Mouse (Mus musculus) kidney, adult 2 months (tissue): ENCODE data around the gene Wbp1. TPM values are rescaled to one million over a fixed set of nuclear protein-coding genes. Genes with fewer than 3 reads are reported as not detected.

Source experiments
- DNase-seq: peaks from one replicate; pipeline ENCODE4 v3.0.0; 2021
- H3K27ac ChIP-seq: fragments of 200-500 bp; 2 replicates; pipeline ENCODE4 v1.5.1; 2012; ENCODE audit warnings: low read depth, low read length, control low read depth, inconsistent platforms; ENCODE audit not compliant: insufficient read depth
- H3K27me3 ChIP-seq: fragments of 200-500 bp; replicated peaks from 2 replicates; pipeline ENCODE4 v1.6.1; 2012; ENCODE audit warnings: mild to moderate bottlenecking, moderate library complexity, low read length, inconsistent platforms; ENCODE audit not compliant: control insufficient read depth, insufficient read depth
- H3K36me3 ChIP-seq: fragments of 200-500 bp; 2 replicates; pipeline ENCODE4 v1.6.1; 2012; ENCODE audit warnings: mild to moderate bottlenecking, moderate library complexity, low read length, inconsistent platforms; ENCODE audit not compliant: control insufficient read depth, insufficient read depth
- H3K4me1 ChIP-seq: fragments of 200-500 bp; 2 replicates; pipeline ENCODE4 v1.6.1; 2011; ENCODE audit warnings: low read length; ENCODE audit not compliant: control insufficient read depth, insufficient read depth
- H3K4me3 ChIP-seq: fragments of 200-500 bp; 2 replicates; pipeline ENCODE4 v1.5.1; 2011; ENCODE audit warnings: mild to moderate bottlenecking, low read depth, low read length, control low read depth; ENCODE audit not compliant: insufficient read depth
- CTCF ChIP-seq: fragments of 200-500 bp; conservative IDR thresholded peaks from 2 replicates; pipeline ENCODE4 v1.5.1; 2011; ENCODE audit warnings: low read depth, mild to moderate bottlenecking, control low read depth, low read length, moderate library complexity, mixed read lengths; ENCODE audit not compliant: insufficient read depth, insufficient read length
- POLR2A ChIP-seq: fragments of 200-500 bp; IDR thresholded peaks from one replicate; pipeline ENCODE4 v1.6.1; 2011; ENCODE audit warnings: low read depth, low read length, control low read depth
- WGBS: fragments of 180-500 bp; shearing (Covaris S2); methylation state at CpG from one replicate; pipeline ENCODE4 v1.1.7; 2018; 5-methylcytosine and 5-hydroxymethylcytosine counted together
- polyA plus RNA-seq: library from polyadenylated mRNA; depleted of rRNA; stranded (reverse); fragments of >200 nt; gene quantifications from 2 replicates; pipeline ENCODE4 v1.2.3, GENCODE M21; 2012

The Wbp1 gene
- polyA plus RNA-seq, 1 experiment = 203 TPM

GRCm38 (mm10) chr6:83087926-83088260 is 33.5 kb downstream of the Wbp1 start:
- TF ChIP-seq CTCF = no peak
- no peak for TF ChIP-seq POLR2A
- Histone ChIP-seq H3K4me3 (peak overlapping the region; percentile 48), H3K36me3 (no peaks in the 10 kb centered on the region), H3K4me1 (0 out of 2 replicates have a peak, but pooled peaks cover 3% of the 10 kb centered on the region), H3K27ac (0 out of 2 replicates have a peak overlapping the region, but pooled peaks have one; percentile 40), H3K27me3 (0 out of 2 replicates have a peak, but pooled peaks cover 1% of the 10 kb centered on the region)
- 47% methylated on average over 9 of the region's 9 CpGs for WGBS
- no peak for DNase-seq

GRCm38 (mm10) chr6:83087205-83087925 is 34.0 kb downstream of the Wbp1 start:
- Histone ChIP-seq H3K27ac (peak overlapping the region; percentile 40), H3K27me3 (0 out of 2 replicates have a peak, but pooled peaks cover 1% of the 10 kb centered on the region), H3K4me1 (no peaks in the 10 kb centered on the region), H3K36me3 (no peaks in the 10 kb centered on the region), H3K4me3 (peak overlapping the region; percentile 48)
- no peak for TF ChIP-seq POLR2A
- no peak for TF ChIP-seq CTCF
- DNase-seq = peak; percentile 65
- 23% methylated on average over 47 of the region's 47 CpGs for WGBS

- Histone ChIP-seq H3K27ac (peak within 1 kb of the TSS; percentile 40), H3K4me1 (no peaks in the 10 kb centered on the region), H3K4me3 (peak within 1 kb of the TSS; percentile 48), H3K36me3 (no peaks in the 10 kb centered on the region), H3K27me3 (0 out of 2 replicates have a peak, but pooled peaks cover 1% of the 10 kb centered on the region)
- 14% methylated on average over 42 of the region's 42 CpGs for WGBS
- no peak for TF ChIP-seq CTCF
- no peak for TF ChIP-seq POLR2A
- DNase-seq = no peak
These were observed 35.0 kb downstream of the Wbp1 start, which contains the start of gene Lbx2 for GRCm38 (mm10) chr6:83086121-83087035. Lbx2 (plus strand) TSS chr6:83086367.

- TF ChIP-seq CTCF = no peak
- no peak for TF ChIP-seq POLR2A
- WGBS = 30% methylated on average over 6 of the region's 6 CpGs
- Histone ChIP-seq H3K4me3 (no peak overlapping the region), H3K27ac (no peak overlapping the region), H3K4me1 (no peaks in the 10 kb centered on the region), H3K27me3 (0 out of 2 replicates have a peak, but pooled peaks cover 1% of the 10 kb centered on the region), H3K36me3 (no peaks in the 10 kb centered on the region)
- DNase-seq = peak; percentile 39
These were observed 36.9 kb downstream of the Wbp1 start for GRCm38 (mm10) chr6:83084477-83084876.

GRCm38 (mm10) chr6:83083497-83083896 is 37.9 kb downstream of the Wbp1 start:
- H3K36me3 ChIP-seq = no peaks in the 10 kb centered on the region
- TF ChIP-seq CTCF (no peak), POLR2A (no peak)
- no peak overlapping the region for H3K4me3 ChIP-seq
- no peak overlapping the region for H3K27ac ChIP-seq
- no peak for DNase-seq
- H3K27me3 ChIP-seq = 0 out of 2 replicates have a peak, but pooled peaks cover 1% of the 10 kb centered on the region
- H3K4me1 ChIP-seq = no peaks in the 10 kb centered on the region
- 53% methylated on average over 5 of the region's 5 CpGs for WGBS

- 97% methylated on average over 5 of the region's 5 CpGs for WGBS
- DNase-seq = no peak
- no peaks in the 10 kb centered on the region for H3K4me1 ChIP-seq
These were observed 41.1 kb downstream of the Wbp1 start for GRCm38 (mm10) chr6:83080210-83080609.

GRCm38 (mm10) chr6:83078324-83078858 is 43.0 kb downstream of the Wbp1 start:
- Histone ChIP-seq H3K27me3 (no peaks in the 10 kb centered on the region), H3K27ac (peak overlapping the region; percentile 92), H3K4me3 (peak overlapping the region; percentile 56), H3K4me1 (no peaks in the 10 kb centered on the region), H3K36me3 (no peaks in the 10 kb centered on the region)
- WGBS = under 1% methylated on average over 46 of the region's 46 CpGs
- peak; percentile 99 for DNase-seq
- TF ChIP-seq POLR2A (peak; percentile 32), CTCF (peak; percentile 48; the same call in 1 of the 2 replicates)

More at GRCm38 (mm10) chr6:83080210-83080609, 41.1 kb downstream of the Wbp1 start:
- no peak overlapping the region for H3K27ac ChIP-seq
- no peak overlapping the region for H3K4me3 ChIP-seq
- TF ChIP-seq CTCF (no peak), POLR2A (no peak)
- H3K27me3 ChIP-seq = no peaks in the 10 kb centered on the region
- H3K36me3 ChIP-seq = no peaks in the 10 kb centered on the region
